8 mouse cellular contexts compared by ENCODE assay signal in genomic region chr13:6515084-6515910, GRCm38 (mm10). TPM values are rescaled to one million over a fixed set of nuclear protein-coding genes. Genes with fewer than 3 reads are reported as not detected.
DNase-seq lines count a peak whose midpoint lies in the region; TF ChIP-seq lines count a peak whose summit lies in the region.
"Had no signal": no experiment of that assay in that cellular context is flagged by ENCODE, and none has a peak within 500 bp of the region (broad histone marks: within the 10 kb centered on the region; RNA-seq: fewer than 3 reads in every experiment).

No protein-coding gene starts in this region.

- H3K36me3 ChIP-seq in small intestine, adult 2 months (ENCODE audit: control insufficient read depth, insufficient read depth, low read length) = no peaks in the 10 kb centered on the region
- H3K36me3 ChIP-seq: neural tube, embryonic 12.5 days had no signal

- no peaks in the 10 kb centered on the region for H3K27me3 ChIP-seq in small intestine, adult 2 months (ENCODE audit: control insufficient read depth, insufficient read depth, low read length)
- H3K27me3 ChIP-seq: neural tube, embryonic 12.5 days had no signal

- peak; percentile 5 for DNase-seq in spleen, adult 12 weeks (ENCODE audit: low spot score)
- DNase-seq in spleen, postnatal 14 days (ENCODE audit: low spot score in 2 of 2) = no peak
- peak; percentile 57 for DNase-seq in adrenal gland, adult 2 months
- DNase-seq in induced T-regulatory cell, adult 2 months (ENCODE audit: low read depth) = peak; percentile 57
- no peak for DNase-seq in Muller cell, postnatal 12 days (ENCODE audit: inconsistent ontology term)
- DNase-seq in cerebellum, adult 11 months = no peak

- H3K27ac ChIP-seq in small intestine, adult 2 months (ENCODE audit: insufficient read depth, low read depth, low read length) = no peak overlapping the region
- H3K27ac ChIP-seq: neural tube, embryonic 12.5 days had no signal

- H3K4me1 ChIP-seq in small intestine, adult 2 months (ENCODE audit: control insufficient read depth, insufficient read depth, insufficient read length, low read length) = no peaks in the 10 kb centered on the region
- H3K4me1 ChIP-seq: neural tube, embryonic 12.5 days had no signal

- H3K4me3 ChIP-seq in small intestine, adult 2 months (ENCODE audit: low read depth, low read length) = no peak overlapping the region
- H3K4me3 ChIP-seq: neural tube, embryonic 12.5 days had no signal

- WGBS in small intestine, adult 2 months = 49% methylated on average over 8 of the region's 8 CpGs

- TF ChIP-seq CTCF in small intestine, adult 2 months (IDR thresholded peaks at IDR 0.05; ENCODE audit: extremely low read depth, insufficient read length, insufficient replicate concordance, low read depth, low read length) = peak; percentile 67; the same call in 1 of the 2 replicates

- TF ChIP-seq POLR2A in small intestine, adult 2 months (IDR thresholded peaks at IDR 0.05; ENCODE audit: low read depth, low read length) = no peak

RNA-seq across cellular contexts. Expression of gene Pitrm1, which starts 32.7 kb away (rescaled TPM):
- 100 to 1,000 TPM; 151 to 236 TPM for total RNA-seq in adrenal gland, adult 2 months (2021)
- polyA plus RNA-seq in adrenal gland, adult 2 months (2012; rRNA removed) = 43.4 and 50.8 TPM in 2 replicates
- polyA plus RNA-seq in small intestine, adult 2 months (2012; rRNA removed) = 5.3 and 5.7 TPM in 2 replicates

Comparison
In these comparisons a context has a peak if more than half of its experiments do, and no peak if none do; other contexts are left out.
1. DNase-seq: peak in spleen, adult 12 weeks (single experiment), adrenal gland, adult 2 months (single experiment) and induced T-regulatory cell, adult 2 months (single experiment); none in spleen, postnatal 14 days (0 of 2), Muller cell, postnatal 12 days (single experiment) and cerebellum, adult 11 months (single experiment).